Mouse (Mus musculus): ENCODE data around the gene Abcc9.

Abcc9 gene

DNA sequence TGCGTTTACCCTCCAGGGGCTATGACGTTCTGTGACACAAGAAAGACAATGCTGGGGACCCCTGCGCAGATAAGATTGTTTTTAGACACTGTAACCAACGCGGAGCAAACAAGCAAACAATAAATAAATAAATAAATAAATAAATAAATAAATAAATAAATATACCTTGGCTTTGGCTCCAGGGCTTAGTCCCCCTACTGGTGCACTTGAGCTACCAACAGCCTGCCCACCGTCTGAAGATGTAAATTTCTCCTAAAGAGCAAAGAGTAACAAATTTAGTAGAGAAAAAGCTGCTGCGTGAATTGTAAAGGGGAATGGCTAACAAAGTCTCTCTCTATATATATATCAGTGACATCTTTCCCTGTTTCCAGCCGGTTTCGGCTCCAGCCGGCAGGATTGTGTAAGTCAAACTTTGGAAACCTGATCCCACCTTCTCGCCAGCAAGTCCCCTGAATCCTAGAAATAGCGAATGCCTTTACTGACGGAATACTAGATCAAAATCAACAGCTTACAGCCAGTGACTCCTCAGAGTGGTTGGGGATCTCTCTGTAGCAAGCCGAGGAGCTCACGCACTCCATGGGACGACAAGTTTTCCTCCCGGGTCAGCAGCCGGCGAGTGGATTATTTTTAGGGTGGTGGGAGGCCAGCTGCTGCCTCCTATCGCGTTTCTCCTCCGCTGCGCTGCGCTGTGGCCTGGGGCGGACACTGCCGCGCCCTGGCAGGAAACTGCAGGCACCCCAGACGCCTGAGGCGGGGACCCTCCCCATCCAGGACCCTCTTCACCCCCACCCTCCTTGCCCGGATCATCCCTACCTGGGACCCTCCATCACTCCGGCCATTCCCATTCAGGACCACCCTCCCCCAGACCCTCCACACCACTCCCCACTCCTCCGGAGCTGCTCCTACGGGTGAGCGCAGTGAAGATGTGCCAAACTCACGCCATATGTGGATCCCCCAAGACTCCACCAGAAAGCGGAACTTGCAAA, at the start of gene Abcc9:
Gene Abcc9 (minus strand): TSS at position 664 of the 986 bp plus-strand sequence.
- DNase-seq (ENCODE audit: low spot score): no peak

DNA sequence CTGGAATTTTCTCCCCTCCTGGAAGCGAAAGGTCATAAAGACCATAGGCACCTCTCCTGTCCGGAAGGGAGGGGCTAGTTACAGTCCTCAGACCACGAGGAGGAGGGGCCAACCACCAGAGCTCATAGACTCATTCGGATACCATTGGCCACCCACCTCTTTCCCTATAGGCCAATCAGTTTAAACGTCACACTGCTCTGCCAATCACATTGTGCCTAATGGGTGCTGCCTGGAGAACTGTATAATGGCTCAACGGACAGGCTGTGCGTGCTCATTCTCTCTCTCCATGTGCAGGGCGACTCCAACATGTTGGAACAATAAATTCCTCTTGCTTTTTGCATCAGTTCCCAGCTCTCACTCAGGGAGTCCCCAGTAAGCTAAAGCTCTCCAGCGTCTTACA, 49.2 kb upstream of the Abcc9 start:
- DNase-seq (ENCODE audit: low spot score): no peak

DNA sequence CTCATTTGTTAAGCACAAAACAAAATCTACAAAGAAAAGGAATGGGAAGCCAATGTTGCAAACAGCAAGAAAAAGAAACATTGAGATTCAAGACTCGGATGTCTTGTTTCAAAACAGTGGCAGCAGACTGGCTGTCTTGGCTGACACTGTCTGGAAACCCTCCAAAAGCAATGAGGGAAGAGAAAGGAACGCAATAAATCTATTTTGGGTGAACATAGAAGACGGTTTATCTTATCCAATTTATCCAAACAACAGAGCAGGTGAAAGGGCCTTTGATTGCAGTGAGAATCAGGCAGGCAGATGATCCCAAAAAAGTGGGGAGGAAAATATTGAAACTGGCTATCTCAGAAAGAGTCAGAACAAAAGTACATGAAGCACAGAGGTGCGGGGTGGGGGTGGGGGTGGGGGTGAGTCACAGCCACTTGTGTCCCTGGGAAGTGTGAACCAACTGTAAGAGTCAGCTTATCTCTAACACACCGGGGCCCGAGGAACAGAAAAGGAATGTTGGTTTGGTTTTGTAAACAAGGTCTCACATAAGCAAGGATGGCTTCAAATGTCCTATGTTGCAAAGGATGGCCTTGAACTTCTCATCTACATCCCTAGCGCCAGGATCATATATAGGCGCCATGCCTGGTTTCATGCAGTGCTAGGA, 46.1 kb upstream of the Abcc9 start:
- no peak for DNase-seq (ENCODE audit: low spot score)

DNA sequence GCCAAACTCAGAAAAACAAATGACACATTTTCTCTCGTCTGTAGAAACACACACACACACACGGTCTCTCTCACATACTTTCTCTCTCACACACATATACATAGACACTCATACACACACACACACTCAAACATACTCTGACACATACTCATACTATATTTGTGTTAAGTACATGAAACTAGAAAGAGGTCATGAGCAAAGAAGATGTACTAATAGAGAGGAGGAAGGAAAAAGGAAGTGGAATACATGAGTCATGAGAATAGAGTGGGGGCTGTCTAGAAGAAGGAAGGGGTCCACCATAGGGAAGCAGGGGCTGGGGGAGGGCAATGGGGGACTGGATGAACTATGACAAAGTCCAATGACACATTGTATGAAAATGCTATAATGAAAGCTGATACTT, 45.0 kb upstream of the Abcc9 start:
- no peak for DNase-seq (ENCODE audit: low spot score)

DNA sequence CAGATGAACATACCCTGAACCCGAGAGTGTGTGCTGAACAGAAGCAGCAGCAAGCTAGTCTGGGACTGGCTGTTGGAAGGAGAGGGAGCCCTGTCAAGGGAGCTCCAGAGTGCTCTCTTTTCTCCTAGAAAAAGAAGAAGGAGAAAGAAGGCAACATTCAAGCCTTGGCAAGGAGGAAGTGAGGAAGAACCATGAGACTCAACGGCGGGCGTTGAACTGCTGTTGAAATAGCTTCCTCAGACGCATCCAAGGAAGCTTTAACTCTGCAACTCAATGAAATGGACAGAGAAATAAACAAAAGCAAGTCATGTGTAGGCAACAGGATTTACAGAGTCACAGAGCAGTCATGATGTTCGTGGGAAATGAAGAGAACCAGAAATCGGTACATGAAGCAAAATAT, 44.6 kb upstream of the Abcc9 start:
- no peak for DNase-seq (ENCODE audit: low spot score)

DNA sequence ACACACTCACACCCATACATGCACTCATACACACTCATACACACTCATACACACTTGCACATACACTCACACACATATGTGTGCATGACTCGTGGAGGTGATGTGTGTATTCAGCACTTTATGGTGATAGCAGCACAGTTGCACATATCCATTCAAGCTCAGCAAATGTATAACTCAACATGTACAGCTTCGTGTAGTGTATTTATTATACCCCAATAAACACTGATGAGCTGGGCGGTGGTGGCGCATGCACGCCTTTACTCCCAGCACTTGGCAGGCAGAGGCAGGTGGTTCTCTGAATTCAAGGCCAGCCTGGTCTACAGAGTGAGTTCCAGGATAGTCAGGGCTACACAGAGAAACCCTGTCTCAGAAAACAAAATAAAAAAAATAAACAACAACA, 43.4 kb upstream of the Abcc9 start:
- no peak for DNase-seq (ENCODE audit: low spot score)

DNA sequence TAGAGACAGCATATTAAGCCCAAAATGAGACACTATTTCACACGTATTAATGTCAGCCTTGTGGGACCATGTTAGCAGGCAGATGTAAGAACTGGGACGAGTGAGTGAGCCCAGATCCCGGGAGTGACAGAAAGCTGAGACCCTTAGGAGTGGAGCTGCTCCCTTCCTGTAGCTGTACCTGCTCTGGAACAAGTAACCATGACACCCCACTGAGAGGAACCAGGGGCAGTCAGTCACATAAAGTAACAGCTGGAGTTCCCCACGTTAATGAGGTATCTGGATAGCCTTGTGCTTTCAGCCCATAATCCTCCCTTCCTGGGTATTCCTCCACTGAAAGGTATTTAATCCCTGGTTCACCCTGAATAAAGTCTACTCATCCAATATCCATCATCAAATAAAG, 41.1 kb upstream of the Abcc9 start:
- DNase-seq (ENCODE audit: low spot score): no peak

DNA sequence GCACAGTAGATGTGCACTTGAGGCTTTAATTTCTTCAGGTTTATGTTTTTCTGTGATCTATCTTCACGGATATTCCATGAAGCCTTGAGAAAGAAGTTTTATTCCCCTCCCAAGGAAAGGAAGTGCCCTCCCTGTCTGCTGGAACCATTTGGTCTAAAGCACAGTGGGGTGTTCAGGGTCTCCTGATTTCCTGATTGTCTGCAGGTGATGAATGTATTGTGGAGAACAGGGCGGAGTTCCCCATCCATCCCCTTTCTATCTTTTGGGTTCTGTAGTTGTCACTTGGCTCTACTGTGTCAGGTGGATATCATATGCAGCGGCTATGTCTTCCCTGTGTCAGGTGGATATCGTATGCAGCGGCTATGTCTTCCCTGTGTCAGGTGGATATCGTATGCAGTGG, 39.6 kb upstream of the Abcc9 start:
- no peak for DNase-seq (ENCODE audit: low spot score)

DNA sequence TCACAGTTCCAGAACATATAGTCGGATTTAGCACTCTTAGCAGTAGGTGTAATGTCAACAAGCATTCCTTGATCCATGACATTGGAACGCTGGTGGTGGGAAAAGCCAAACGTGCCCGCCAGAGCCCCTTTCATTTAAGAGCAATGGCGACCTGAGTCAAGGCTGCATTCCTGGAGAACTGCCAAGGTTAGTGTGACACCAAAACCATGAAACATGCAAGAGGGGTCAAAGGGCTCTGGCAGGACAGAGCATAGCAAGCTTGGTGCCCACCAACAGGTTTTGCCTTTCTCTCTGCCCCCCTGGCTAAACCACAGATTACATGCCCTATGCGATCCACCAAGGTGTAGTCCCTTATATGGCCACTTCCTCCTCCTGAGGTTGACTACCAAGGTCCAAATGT, 36.5 kb upstream of the Abcc9 start:
- no peak for DNase-seq (ENCODE audit: low spot score)

DNA sequence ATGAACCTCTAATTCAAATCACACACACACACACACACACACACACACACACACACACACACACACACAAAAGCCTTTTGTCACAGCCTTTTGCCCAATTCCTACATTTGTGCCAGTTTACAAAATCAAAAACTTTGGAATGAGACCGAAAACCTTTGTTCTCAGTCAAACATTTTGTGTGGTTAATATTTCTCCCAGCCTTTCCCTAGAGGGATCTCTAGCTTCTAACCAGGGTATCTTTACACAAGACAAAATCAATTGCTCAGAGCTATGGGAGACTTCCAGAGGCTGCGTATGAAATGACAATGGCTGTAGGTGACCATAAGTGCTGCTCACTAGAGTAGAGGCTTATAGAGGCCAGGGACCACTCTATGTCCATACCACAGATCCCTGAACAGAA, 36.1 kb upstream of the Abcc9 start:
- no peak for DNase-seq (ENCODE audit: low spot score)

DNA sequence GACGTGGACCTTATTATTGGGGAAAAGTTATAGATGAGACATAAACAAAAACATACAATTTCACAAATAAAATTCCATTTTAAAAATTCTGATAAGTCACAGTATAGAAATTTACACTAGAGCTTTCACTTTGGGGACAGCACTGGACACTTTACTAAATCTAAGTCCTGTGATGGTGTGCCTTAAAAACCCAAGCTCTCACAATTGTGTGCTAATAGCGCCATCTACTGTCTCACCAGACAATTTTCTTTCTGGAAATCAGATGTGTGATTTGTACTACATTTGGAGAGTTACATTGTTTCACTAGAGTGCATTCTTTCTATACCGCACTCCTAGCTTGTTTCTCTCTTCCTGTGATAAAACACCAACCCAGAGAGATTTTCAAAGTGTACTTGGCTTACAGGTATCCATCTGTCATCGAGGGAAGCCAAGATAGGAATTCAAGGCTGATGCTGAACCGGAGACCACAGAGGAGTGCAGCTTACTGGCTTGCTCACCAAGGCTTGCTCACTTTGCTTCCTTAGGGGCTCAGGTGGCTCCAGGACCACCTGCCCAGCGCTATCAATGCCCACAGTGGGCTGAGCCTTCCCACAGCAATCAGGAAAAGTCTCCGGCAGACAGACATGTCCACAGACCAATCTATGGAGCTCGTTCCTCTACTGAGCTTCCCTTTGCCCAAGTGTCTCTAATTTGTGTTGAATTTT, 33.3 kb upstream of the Abcc9 start:
- DNase-seq (ENCODE audit: low spot score): no peak

DNA sequence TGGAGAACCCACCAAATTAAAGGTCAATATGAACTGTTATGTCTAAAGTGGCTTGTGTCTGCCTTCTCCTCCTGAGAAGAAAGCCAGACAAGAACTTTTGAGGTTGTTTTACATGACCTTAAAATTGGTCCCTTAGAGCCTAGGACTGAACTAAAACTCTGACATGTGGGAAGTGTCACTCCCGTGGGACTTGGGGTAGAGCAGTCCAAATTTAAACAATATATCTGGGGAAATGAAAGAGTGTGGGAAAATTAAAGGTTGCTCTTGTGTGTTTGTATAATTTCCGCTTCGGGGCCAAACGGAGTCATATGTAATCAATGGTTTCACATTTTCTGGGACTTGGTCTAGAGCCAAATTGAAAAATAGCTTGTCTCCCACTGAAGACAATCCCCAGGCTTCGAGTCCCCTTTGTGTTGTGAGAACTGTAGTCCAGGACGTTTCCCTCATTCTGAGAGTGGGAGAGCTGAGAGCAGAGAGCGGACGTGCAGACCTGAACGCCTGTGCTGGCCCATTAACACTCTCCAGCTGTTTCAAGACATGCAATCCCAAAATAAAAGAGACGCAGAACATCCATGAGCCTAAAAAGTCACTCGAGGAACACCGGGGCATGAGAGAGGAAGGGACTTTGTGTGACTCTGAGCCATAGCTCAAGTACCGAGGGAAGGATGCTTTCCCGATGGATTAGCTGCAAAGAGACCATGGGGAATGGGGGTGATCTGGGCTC, 30.6 kb upstream of the Abcc9 start:
- DNase-seq (ENCODE audit: low spot score): no peak

DNA sequence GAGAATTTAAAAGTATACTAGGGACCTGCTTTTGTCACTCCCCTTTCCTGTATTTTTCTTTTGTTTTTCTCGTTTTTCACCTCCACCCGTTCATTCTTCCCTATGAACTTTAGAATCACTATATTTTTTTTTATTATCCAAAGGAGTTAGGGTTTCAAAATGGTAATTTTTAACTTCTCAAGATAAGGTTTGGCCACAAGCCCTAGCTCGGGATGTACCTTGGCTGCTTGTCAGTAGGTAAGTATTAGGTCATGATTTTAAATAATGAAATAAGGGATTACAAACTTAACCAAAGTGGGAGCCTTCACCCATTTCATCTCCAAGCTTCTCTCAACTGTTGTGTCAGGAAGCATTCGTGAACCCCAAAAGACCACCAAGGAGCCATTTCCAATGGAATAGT, 23.9 kb upstream of the Abcc9 start:
- no peak for DNase-seq (ENCODE audit: low spot score)

DNA sequence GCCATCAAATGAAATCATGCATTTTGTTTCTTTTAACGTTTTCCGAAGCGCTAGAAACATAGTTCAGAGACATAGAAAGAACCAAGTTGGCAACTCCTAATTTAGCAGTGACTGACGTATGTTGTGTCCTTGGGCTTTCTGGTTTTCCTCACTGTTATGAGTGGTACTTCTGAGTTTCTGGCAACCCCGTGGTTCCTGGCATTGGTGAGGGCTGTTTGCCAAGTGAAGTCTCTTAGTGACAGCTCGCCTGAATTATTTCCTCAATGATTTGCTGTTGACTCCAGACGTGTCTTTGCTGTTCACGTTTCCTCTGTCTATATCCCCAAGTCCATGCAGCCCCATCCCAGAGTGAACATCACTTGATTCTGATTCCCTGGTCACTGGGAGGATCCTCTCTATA, 19.6 kb upstream of the Abcc9 start:
- no peak for DNase-seq (ENCODE audit: low spot score)

DNA sequence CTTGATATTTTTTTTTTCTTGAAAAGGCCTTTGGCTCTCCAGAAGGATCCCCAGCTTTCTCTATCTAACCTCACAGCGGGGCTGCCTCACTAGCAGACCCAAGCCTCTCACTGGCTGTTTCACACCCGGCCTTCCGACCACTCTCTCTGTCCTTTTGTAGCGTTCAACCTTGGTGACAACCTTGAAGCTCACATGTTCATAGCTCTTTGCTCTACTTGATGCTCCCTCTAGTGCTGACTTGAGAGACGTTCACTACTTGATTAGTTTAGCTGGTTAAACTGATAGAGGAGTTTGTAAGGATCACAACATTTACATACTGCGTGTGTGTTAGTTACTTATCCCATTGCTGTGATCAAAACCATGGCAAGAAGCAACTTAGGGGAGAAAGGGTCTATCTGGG, 18.5 kb upstream of the Abcc9 start:
- no peak for DNase-seq (ENCODE audit: low spot score)

DNA sequence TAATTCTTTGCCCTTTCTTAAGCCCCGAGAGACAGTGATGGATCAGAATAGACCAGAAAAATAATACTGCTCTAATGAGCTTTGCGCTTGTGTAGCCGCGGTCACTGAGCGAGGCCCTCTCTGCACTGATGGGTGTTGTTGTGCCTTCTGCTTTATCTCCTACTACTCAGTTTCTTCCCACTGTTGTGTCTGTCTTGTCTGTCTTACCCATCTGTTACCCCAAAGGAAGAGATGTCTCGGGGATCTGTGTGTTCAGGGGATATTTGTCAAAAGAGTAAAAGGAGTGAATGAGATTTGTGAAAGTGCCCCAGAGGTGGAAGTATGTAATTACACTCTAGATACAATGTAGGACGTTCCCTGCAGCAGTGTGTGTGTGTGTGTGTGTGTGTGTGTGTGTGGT, 16.1 kb upstream of the Abcc9 start:
- peak; percentile 11 for DNase-seq (ENCODE audit: low spot score)

DNA sequence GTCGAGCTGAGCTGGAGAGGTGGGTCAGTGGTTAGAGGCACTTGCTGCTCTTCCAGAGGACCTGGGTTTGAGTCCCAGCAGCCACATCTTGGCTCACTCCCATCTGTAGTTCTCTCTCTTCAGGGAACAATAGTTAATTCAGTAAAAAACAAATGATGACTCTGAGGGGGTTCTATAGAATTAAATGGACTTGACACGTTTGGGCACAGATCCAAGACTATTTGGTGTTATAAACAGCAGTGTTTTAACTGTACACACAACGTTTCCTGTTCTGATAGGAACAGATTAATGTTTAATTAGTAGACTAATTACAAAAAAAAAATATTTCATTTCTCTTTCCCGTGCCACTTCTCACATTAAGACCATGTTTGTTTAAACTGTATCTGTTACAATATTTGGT, 15.1 kb upstream of the Abcc9 start:
- no peak for DNase-seq (ENCODE audit: low spot score)

DNA sequence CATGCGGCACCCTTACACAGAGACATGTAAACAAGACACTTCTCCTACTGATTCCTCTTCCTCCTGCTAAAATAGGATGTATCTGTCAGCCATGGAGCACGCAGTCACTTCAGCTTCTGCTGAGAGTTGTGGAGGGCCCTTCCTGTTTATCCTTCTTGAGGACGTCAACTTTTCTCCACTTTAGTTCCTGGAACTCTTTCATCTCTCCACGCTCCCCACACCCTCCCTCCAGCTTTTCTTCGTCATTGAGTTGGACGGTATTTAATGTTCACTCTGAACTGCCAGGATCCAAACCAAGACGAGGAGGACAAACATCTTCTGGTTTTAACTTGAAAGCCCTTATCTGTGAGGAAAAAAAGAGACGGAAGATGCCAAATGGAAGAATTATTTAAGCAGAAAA, 12.9 kb upstream of the Abcc9 start:
- no peak for DNase-seq (ENCODE audit: low spot score)

DNA sequence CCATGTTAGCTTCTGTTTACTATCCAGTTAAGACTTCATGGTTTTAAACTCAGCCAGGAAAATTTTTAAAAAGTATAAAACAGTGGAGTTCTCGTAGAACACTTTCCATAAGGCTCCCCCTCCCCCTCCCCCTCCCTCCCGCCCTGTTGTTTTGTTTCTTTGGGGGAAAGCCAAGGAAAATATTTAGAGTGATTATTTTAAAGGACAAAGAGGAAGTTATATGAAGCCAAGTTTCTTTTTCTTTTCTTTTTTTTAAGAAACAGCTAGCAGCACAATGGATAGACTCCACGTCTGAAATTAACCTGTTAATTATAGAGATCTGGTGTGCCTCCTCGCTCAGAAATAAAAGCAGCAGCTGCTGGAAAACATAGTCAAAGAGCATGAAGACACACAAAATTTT, 9.0 kb upstream of the Abcc9 start:
- no peak for DNase-seq (ENCODE audit: low spot score)

DNA sequence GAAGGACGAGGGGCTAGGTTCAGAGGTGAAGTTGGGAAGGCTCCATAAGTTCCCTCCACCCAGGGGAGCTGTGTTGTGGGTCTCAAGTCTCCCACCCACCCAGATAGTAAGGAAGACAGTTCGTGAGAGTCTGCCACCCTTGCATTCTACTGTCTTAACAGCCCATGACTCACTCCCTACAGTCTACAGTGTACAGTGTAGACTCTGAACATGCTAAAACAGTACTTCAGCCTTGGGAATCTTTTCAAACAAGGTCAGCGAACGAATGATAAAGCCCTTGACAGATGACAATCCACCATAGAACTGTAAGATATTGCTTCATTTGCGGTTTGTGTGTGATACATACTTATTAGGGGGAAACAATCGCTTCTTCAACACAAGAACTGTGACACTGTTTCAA, 8.6 kb upstream of the Abcc9 start:
- DNase-seq (ENCODE audit: low spot score): no peak

DNA sequence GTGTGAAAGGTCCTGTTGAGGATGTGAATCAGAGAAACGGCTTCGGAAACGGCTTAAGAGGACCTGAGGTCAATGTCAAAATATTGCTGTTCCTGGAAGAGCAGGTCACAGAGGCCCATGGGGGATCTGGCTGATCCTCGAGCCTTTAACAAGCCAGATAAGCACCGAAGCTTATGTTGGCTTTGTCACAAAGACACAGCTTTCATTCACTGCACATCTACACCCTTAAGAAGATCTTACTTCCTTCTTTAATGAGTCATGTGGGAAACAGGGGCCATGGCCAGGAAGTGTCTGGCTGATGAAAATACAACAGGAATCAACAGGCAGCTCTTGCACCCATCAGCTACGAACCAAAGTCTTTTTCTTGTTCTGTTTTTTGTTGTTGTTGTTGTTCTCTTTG, 6.3 kb upstream of the Abcc9 start:
- no peak for DNase-seq (ENCODE audit: low spot score)

DNA sequence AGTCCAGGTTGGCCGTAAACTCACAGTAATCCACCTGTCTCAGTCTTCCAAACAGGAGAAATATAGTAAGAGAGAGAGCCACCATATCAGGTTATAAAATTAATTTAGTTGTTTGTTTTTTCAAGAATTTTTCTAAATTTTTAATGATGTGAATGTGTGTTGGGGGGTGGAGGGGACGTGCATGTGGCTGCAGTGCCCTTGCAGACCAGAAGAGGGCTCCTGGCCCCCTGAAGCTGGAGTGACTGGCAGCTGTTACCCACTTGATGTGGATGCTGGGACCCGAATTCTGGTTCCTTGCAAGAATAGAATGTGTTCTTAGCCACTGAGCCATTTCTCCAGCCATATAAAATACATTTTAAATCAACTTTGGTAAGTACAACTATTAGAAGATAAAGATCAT, 4.6 kb upstream of the Abcc9 start:
- no peak for DNase-seq (ENCODE audit: low spot score)
